Mouse (Mus musculus) thymus, postnatal 36 days (tissue): ENCODE measurements around the gene Vmn2r88.
"Not testable (repeated sequence)": the region's sequence is repeated elsewhere in the genome, so short reads cannot be mapped to it uniquely, and the experiment has no call there.

ENCODE experiments used
- DNase-seq, 2 experiments: peaks; one replicate each; pipeline ENCODE4 v3.0.0; 2022; ENCODE audit warnings: mixed read lengths in 2 of 2

Vmn2r88 gene

GRCm38 (mm10) chr14:51410520-51410919 is at the start of gene Vmn2r88:
Gene Vmn2r88, plus strand, starts transcription at chr14:51410820.
- no peak for DNase-seq

DNA sequence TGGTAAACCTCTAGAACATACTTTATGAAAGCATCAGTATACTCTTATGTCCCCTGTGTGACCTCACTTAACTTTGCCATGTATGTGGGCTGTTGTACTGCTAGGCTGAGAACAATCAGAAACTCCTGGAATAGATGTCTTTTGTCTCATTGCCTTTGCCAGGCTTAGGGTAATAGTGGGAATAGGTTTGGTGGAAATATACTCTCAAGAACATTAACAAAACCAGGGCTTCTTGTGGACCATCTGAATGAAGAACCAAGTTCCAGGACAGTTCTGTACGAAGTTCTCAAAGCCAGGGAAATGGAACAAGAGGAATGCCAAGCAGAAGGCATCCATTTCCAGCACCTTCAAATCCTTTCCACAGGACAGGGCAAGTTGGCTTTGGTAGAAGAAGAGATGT is 49.2 kb upstream of the Vmn2r88 start, which contains the start of gene Gm7247:
Gm7247 (plus strand) TSS at position 301 of the 400 bp plus-strand sequence.
- no peak for DNase-seq

DNA sequence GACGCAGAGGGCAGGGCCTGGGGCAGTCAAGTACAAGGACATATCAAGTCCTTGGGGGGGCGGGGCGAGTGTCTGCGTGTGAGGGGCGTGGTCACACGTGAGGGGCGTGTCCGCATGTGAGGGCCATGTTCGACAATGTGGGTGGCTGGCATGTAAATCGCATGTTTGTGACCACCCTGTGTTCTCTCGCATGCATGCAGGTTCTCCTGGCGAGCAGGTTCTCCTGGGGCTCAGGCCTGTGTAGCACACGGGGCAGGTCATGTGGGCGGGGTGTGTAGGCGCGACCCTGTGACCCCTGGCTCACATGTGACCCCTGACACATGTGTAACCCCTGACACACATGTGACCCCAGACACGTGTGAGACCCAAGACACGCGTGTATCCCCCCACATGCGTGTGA is 27.8 kb upstream of the Vmn2r88 start:
- no peak for DNase-seq

- DNase-seq, result no peak
These were observed 26.3 kb upstream of the Vmn2r88 start for GRCm38 (mm10) chr14:51384351-51384750.

DNA sequence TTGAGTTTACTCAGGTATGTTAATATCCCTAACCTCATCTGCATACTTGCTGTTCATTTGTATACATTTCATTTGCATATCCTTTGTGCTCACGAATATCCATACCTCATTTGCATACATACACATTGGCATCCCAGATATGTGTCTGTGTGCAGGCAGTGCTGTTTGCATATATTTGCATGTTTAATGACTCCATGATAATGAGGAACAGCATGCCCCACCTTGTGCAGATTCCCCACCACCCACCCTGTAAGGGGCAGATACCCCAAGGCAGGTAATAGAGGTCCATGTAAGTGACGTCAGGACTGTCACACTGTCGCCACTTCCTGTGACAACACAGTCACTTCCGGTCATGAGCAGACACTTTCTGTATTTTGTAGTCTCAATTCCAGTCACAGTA is 24.9 kb upstream of the Vmn2r88 start:
- no peak for DNase-seq

DNA sequence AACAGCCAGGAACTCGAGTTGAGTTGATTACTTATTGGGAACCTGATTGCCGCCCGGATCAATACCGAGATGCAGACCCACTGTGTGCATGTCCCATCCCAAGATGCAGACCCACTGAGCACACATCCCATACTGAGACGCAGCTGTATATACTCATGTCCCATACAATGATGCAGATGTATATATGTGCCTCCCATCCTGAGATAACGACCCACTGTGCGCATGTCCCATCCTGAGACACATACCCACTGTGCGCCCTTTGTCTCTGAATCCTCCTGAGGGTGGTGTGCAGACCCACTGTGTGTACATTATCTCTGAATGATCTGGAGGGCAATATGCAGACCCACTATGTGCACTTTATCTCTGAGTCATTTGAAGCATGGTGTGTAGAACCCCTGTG is 22.9 kb upstream of the Vmn2r88 start:
- DNase-seq, result no peak

GRCm38 (mm10) chr14:51388222-51388621 is 22.4 kb upstream of the Vmn2r88 start:
- DNase-seq, result no peak

DNA sequence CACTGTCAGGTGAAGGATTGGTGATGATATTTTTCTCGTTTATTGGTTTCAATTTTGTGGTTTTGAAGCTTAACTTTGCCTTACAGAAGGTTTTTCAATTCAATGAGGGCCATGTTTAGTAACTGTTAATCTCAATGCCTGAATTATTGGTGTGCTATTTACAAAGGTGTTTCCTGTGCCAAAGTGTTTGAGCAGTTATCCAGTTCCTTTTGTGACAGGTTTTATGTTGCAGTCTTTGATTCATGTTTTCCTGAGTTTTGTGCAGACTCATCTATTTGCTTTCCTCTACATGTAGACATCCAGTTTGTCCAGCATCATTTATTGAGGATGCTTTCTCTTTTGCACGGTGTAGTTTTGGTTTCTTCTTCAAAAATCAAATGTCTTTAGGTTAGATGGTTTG is 13.3 kb downstream of the Vmn2r88 start:
- DNase-seq, result no peak

- not testable (repeated sequence) for DNase-seq
These were observed 19.5 kb downstream of the Vmn2r88 start for GRCm38 (mm10) chr14:51430138-51430537.

DNA sequence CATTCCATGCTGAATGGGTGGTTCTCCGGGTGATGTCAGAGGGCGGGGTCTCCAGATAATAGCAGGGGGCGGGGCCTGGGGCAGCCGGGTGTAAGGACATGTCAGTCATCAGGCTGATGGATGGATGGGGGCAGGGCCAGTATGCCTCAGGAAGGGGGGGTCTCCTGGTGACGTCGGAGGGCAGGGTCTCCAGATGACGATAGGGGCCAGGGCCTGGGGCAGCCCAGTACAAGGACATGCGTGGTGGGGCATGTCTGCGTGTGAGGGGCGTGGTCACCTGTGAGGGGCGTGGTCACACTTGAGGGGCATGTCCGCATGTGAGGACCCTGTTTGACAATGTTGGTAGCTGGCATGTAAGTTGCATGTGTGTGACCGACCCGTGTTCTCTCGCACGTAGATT is 23.9 kb downstream of the Vmn2r88 start:
- DNase-seq, result peak in 1 of 2 experiments; percentile 6

DNA sequence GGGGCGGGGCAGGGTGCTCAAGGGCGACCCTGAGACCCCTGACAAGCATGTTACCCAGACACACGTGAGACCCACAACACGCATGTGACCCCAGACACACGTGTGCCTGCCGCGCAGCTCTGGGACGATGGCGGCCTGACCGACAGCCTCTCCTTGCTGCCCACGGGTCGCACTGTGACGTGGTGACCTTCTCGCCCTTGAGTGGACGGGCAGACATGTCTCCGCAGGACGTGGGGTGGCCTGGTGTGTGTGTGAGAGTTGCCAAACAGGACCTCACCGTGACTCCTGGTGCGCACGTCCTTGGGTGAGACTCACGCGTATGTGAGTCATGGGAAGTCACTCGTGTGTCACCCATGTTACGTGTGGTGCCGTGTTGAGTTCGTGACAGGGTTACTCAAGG is 24.4 kb downstream of the Vmn2r88 start:
- no peak for DNase-seq

GRCm38 (mm10) chr14:51438955-51439354 is 28.3 kb downstream of the Vmn2r88 start:
- no peak for DNase-seq

GRCm38 (mm10) chr14:51451557-51451956 is 40.9 kb downstream of the Vmn2r88 start, which contains the start of gene Vmn2r89:
Gene Vmn2r89, plus strand, starts transcription at chr14:51451857.
- not testable (repeated sequence) for DNase-seq
